Mouse (Mus musculus) G1E (cell line): ENCODE measurements around the gene Trmt112.

Experiments
- CTCF ChIP-seq: IDR thresholded peaks from 2 replicates; pipeline ENCODE4 v1.5.1; 2012; ENCODE audit warnings: low read depth, low read length, inconsistent platforms, mixed read lengths
- GATA1 ChIP-seq: IDR thresholded peaks from 2 replicates; pipeline ENCODE4 v1.6.1; 2012; ENCODE audit warnings: borderline replicate concordance, low read length, inconsistent platforms, mixed read lengths

GRCm38 (mm10) chr19:6942249-6942691, 32.8 kb downstream of the Trmt112 start, which contains the start of gene Gpr137:
- TF ChIP-seq GATA1 (no peak), CTCF (no peak)
